Mouse (Mus musculus) limb, embryonic 13.5 days (tissue): ENCODE data around the gene Gm6169. TPM values are rescaled to one million over a fixed set of nuclear protein-coding genes. Genes with fewer than 3 reads are reported as not detected.

Source experiments
- polyA plus RNA-seq: library from polyadenylated mRNA; unstranded; fragments of >200 nt; fragmentation: Nextera tagmentation; extraction: Ambion mirVana; gene quantifications from 2 replicates; pipeline ENCODE4 v1.2.1, GENCODE M21; 2015

Gene Gm6169
- polyA plus RNA-seq, 1 experiment from 2014 or later = 1.9 TPM

Other genes starting within 250 kb of the Gm6169 start
- 0.36 and 0.37 TPM in 2 replicates for gene Gcnt4, start 174.5 kb downstream of the Gm6169 start, polyA plus RNA-seq
- gene 1700029F12Rik, start 64.9 kb downstream of the Gm6169 start, polyA plus RNA-seq = not detected in 2 replicates
- gene Fam169a, start 32.0 kb downstream of the Gm6169 start, polyA plus RNA-seq = 3.9 and 4.3 TPM in 2 replicates
- gene Gfm2, start 38.7 kb upstream of the Gm6169 start, polyA plus RNA-seq = 31.1 and 33.8 TPM in 2 replicates
- gene Nsa2, start 38.7 kb upstream of the Gm6169 start, polyA plus RNA-seq = 66.6 and 69.5 TPM in 2 replicates
- gene Hexb, start 99.1 kb upstream of the Gm6169 start, polyA plus RNA-seq = 38.3 and 40.3 TPM in 2 replicates
- gene Enc1, start 141.9 kb upstream of the Gm6169 start, polyA plus RNA-seq = 8.2 and 8.9 TPM in 2 replicates